Mouse (Mus musculus): Measurements from ENCODE around the gene Naip1.
"Not testable (repeated sequence)": the region's sequence is repeated elsewhere in the genome, so short reads cannot be mapped to it uniquely, and the experiment has no call there.

Naip1 gene

DNA sequence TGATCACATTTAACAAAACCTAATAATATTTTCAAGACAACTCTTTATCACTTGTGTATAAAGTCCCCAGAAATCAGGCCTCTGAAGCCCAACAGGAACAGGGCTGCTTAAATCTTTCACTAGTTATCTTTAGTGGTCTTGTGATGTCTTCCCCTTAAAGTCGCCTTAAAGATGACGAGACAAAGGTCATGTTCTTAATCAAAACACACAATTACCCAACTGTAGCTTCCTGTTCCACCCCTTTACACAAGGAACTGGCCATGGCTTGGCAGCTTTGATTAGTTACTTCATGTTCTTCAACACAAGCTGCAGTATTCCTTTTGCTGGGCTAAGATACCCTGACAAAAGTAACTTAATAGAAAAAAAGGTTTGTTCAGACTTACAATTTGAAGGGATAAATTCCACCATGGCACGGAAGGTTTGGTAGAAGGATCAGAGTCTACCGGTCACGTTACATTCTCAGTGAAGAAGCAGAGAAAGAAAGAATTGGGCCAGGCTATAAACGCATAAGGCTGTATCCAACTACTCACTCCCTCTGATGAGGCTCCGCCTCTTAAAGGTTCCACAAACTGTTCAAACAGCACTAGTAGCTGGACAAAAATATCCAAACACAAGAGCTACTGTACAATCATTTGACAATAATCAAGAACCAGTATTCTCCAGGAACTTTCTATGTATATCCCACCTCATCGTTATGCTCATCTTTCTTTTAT is at the start of gene Naip1:
TSS of gene Naip1 (minus strand) at position 455 of the 713 bp plus-strand sequence.
- not testable (repeated sequence) for DNase-seq (ENCODE audit: low spot score in 2 of 2)

DNA sequence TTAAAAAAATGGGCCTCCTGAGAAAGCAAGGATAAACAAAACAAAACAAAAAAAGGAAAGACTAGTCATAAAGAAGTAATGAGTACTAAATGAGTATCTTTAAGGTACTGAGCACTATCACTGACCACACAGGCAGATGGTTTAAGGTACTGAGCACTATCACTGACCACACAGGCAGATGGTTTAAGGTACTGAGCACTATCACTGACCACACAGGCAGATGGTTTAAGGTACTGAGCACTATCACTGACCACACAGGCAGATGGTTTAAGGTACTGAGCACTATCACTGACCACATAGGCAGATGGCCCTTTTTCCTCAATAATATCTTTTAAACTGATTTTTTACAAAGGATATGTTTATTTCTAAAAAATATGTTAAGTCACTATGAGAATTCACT is 47.0 kb upstream of the Naip1 start:
- not testable (repeated sequence) for DNase-seq (ENCODE audit: low spot score in 2 of 2)

DNA sequence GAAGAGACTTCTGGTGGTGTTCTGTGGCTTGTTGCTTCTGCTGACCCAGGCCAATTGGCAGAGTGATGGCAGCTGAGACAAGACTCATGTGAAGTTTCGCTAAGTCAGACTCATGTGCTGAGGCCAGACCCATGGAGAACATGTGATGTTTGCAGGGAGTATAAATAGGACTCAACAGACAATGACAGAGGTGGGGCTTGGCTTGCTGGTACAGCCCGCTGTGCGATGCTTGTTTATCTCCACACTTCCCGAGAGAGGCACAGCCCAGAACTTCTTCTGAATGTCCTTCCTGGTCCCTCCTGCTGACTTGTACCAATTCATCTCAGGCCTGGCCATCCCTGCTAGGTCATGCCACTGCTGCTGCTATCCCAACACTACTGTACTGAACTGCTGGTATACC is 42.7 kb upstream of the Naip1 start:
- no peak for DNase-seq (ENCODE audit: low spot score in 2 of 2)

DNA sequence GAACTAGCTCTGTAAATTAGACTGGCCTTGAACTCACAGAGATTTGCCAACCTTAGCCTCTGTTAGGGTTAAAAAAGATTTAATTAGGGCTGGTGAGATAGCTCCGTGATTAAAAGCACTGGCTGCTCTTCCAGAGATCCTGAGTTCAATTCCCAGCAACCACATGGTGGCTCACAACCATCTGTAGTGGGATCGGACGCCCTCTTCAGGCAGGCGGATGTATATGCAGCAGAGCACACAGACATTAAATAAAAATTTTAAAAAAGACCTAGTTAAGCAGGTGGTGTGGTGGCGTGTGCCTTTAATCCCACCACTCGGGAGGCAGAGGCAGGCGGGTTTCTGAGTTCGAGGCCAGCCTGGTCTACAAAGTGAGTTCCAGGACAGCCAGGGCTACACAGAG is 41.7 kb upstream of the Naip1 start:
- DNase-seq (ENCODE audit: low spot score in 2 of 2) = not testable (repeated sequence)

DNA sequence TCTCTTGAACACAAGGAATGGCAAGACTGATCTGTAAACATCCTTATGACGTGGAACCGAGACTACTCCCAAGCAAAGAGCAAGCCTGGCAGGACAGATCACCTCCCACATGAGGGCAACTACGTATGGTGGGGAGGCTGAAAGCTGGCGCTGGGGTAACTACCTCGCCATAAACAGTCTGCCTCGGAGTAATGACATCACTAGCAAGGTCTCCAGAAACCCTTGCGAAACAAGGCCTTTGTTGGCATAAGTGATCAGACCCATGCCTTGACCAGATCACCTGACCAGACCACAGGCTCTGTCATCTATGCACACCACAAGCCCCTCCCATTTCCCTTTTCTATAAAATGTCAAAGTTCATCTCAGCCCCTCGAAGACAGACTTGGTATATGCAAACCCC is 40.6 kb upstream of the Naip1 start:
- DNase-seq (ENCODE audit: low spot score in 2 of 2) = no peak

DNA sequence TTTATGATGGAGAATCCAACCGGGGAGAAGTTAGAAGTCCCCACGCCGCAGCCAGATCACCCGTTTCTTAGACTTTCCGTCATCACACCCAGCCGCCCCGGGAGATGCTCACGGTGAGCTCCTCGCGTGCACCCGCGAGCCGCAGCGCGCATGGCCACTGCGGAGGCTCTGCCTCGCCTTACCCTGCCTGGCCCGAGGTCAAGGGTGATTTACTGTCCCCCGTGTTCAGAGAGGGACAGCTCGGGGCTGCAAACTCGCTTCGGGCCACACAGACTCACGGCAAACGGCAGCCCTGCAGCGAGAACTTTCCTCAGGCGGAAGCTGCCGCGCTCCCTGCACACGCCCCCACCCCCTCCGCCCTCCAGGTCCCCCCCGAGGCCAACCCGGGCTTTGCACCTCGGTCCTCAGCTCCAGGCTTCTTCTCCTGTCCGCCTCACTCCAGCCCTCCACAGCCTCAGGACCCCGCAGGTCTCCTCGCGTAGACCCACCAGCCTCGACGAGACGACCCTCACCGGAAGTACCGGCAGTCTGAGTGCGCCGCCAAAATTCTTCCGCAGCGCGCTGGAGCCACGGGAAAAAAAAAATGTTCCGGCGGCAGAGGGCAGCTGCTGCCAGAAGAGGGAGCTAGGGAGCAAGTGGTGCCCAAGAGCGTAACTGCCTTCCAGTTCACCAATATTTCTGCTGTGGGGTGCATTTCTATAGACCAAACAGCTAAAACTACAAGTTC is 39.6 kb upstream of the Naip1 start, which contains the start of gene Gtf2h2:
TSS of gene Gtf2h2 (minus strand) at position 519 of the 727 bp plus-strand sequence.
- peak; percentile 70 to 76 for DNase-seq (ENCODE audit: low spot score in 2 of 2)

DNA sequence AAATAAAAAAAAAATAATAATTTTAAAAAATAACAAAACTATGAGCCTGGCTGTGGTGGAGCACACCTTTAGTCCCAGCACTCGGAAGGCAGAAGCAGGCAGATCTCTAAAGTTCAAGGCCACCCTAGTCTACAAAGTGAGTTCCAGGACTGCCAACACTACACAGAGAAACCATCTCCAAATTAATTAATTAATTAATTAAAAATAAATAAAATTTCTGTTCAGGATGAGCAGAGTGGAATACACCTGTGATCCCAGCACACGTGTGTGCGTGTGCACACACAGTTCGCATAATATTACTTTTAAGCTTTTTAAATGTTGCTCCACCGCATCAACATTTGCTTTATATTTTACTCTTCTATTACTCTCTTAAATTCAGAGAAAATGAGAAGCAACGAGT is 39.0 kb upstream of the Naip1 start:
- DNase-seq (ENCODE audit: low spot score in 2 of 2) = no peak

DNA sequence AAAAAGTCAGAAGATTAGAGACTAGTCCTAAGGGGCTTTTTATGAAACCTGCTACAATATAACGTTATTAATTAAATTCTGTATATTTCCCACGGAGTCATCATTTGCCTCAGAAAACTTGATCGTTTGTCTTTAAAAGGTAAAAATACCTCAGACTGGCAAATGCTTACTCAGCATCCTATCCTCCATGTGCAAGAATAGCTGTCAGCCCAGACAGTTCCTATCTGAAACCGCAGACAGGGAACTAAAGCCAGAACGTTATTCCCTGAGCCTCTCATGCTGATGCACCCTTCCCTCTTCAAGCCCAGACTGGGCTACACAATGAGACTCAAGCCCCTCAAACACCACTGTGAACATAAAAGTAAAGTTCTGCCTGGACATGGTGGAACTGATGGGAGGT is 37.8 kb upstream of the Naip1 start:
- no peak for DNase-seq (ENCODE audit: low spot score in 2 of 2)

DNA sequence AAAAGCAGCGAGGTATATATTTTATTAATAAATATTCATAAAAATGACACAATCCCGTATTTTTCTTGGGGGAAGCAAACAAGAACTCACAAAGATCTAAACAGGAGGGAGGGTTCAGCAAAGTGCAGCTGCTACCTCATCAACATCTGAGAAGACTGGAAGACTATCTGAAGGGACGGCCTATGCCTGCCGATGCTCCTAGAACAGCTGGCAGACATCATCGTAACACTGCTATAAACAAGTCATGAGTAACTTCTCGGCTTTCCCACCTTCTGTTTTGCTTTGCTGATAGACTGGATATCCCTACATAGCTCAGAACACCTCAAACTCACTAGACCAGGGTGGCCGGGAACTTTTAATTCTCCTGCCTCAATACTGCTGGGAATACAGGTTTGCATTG is 30.9 kb upstream of the Naip1 start:
- no peak for DNase-seq (ENCODE audit: low spot score in 2 of 2)

DNA sequence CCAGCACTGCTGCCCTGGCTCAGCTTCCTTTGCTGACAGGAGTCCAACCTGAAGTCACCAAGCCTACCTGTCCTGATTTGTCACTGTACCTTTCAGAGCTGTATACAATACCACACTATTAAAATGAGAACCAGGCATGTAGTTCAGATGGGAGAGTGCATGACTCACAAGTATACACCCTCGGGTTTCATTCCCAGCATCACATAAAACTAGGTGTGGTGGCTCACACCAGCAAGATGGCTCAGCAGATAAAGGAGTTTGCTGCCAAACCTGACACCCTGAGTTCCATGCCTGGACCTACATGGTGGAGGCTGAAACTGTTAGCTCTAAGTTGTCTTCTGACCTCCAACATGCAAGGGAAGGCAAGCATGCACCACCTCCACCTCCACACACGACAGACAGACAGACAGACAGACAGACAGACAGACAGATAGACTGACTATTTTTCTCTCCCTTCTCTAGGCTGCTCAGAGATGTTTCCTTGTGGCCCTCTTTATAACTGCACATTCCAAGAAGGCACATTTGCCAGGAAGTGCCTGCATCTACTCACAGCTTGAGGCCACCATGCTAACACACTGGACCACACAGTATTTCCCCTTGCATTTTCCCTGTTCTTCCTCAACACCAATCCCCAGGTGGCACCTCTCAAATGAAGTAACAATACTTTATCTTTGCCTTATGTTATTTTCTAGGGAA is 11.0 kb upstream of the Naip1 start:
- peak in 1 of 2 experiments; percentile 9 for DNase-seq (ENCODE audit: low spot score in 2 of 2)

DNA sequence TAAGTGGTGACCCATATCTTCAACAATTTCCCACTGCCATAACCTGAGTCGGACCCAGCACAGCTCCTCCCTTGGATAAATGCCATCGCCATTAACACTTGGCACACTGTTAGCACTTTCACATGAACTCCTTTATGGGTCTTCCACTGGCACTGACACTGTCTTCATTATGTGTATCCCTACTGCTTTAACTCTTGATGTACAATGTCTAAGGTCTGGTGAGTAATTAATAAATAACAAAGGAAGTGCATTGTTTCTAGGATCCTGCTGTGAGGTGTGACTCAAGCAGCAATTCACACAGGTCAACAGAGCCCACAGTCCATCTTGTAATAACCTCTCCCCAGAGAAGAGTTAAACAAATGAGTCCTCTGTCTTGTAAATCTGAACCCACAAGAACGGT is 8.7 kb upstream of the Naip1 start:
- no peak for DNase-seq (ENCODE audit: low spot score in 2 of 2)

DNA sequence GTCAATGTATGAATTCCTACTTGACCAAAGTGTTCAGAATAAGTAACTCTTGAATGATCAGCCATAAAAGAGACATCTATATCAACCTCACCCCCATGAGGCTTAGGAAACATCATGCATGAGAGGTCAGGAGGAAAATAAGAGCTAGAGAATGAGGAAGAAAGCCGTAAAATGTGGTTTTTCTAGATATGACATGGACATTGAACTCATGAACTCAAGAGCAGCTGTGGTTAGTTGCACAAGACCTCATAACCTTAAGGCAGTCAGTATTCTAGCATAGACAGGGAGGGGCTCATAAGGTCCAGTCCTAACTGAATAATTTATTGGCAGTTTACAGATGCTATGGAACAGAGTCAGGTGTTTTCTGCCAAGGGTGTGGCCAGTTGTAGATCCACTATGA is 3.2 kb downstream of the Naip1 start:
- DNase-seq (ENCODE audit: low spot score in 2 of 2) = no peak

DNA sequence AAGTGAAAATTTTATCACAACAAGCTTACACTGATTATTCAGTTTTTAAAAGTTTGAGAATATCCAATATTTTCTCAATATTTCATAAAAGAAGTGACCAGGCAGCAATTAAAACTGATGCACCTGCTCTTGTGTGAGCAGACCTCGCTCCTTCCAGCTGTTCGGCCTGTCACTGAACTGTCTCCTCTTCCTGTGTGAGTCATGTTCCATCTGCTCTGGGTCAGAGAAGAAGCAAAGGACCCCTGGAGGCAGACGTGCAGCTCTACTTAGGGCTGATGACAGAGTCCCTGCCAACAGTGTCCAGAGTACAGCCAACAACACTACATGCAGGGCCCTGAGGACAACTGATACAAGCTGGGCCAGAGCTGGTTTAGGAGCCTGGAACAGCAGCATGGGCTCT is 12.6 kb downstream of the Naip1 start:
- no peak for DNase-seq (ENCODE audit: low spot score in 2 of 2)

DNA sequence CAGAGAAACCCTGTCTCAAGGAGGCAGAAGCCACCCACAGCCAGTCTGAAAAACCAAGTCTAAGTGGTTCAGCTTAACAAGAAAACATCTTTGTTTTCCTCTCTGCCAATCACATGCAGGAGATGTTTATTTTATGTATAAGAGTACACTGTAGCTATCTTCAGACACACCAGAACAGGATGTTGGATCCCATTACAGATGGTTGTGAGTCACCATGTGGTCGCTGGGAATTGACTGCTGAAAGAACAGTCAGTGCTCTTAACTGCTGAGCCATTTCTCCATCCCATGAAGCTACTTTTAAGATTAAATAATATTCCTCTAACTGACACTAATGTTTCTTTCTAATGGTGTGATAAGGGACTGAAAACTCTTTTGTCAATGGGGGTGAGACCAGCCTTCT is 14.0 kb downstream of the Naip1 start:
- no peak for DNase-seq (ENCODE audit: low spot score in 2 of 2)

DNA sequence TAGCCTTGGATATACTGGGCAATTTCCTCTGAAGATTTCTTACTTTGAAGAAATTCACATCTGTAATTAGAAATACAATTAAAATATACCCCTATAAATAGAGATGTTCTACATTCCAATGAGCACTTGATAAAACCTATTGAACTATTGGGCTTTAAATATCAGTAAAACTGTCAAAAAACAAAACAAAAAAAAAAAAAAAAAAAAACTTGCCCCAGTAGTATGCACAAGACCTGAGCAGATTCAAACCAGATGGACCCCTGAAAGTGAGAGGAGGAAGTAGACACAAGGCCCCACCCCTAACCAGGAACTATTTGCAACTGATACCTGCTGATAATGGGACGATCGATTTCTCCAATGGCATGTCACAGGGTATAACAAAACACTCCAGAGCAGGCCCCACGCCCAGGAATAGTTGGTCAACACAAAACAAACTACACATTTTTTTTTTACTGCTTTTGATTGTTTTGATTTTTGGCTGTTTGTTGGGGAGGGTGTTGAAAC is 15.3 kb downstream of the Naip1 start:
- peak in 1 of 2 experiments; percentile 4 for DNase-seq (ENCODE audit: low spot score in 2 of 2)

DNA sequence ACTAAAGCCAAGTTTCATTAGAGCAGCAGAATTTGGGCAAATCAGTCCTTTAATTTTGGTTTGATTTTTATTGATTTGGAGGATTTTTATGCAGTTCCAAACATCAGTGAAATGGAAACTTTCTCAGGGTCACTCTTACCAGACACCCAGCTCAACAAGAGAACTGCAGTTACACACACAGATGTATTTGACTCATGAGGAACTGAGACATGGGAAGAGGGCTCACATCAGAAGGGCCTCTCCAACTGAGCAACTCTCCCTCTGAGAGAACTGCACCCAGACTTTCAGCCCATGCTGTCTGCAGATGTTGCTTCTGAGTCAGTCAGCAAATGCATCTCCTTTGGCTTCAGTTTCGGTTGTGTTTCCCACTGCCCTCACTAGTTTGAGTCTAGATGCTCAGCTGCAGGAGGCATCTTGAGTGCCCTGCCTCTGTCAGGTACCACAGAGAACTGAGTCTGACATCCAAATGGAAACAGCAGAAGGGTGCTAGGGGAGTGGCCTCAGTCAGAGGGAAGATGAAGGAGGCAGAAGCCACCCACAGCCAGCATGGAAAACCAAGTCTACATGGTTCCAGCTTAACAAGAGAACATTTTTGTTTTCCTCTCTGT is 16.0 kb downstream of the Naip1 start:
- DNase-seq (ENCODE audit: low spot score in 2 of 2) = peak in 1 of 2 experiments; percentile 8

DNA sequence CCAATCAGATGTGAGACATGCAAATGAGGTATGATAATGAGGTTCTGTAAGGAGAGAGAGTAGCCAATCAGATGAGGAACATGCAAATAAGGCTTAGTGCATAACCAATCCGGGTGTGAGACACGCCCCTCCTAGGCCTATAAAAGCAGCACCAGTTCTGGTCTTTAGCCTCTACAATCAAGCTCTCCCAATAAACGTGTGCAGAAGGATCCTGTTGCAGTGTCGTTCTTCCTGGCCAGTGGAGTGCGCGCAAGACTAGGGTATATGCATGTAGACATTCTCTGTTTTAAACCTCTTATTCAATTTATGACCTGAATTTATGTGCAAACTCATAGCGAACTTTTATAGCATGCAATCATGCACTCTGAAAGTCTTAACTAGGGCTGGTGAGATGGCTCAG is 32.7 kb downstream of the Naip1 start:
- not testable (repeated sequence) for DNase-seq (ENCODE audit: low spot score in 2 of 2)

DNA sequence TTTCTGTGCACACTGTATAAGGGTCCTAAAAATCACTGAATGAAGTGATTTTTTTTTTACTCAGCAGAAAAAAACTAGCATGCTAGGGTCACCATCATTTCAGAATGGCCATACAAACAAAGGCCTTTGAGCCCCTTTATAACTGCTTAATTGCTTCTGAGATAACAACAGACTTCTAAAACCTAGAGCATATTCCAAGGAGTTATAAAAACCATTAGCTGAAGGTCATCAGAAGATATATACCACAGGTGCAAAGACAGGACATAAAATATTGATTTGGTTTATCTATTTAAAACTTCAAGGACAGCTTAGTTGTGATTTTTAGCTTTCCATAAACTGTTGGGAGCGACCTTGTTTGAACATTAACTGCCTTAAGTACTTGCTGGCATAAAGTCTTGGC is 38.2 kb downstream of the Naip1 start:
- DNase-seq (ENCODE audit: low spot score in 2 of 2) = no peak

DNA sequence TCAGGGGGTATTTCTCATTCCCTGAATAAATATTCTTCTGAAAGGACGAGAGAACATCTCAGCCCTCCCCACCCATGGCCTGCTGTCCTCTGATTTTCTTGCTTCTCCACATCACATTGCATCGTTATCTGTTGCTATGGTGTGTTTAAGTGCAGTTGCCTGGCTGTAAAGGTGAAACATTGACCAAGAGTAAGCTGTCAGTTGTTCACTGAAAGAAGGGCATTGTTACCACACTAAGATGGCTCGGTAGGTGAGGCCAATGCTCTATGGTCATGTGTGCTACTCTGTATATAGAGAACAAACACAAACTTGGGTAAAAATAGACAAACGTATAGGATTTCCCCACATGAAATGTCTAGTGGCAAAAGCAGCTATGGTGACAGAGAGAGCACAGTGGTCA is 42.8 kb downstream of the Naip1 start:
- no peak for DNase-seq (ENCODE audit: low spot score in 2 of 2)

DNA sequence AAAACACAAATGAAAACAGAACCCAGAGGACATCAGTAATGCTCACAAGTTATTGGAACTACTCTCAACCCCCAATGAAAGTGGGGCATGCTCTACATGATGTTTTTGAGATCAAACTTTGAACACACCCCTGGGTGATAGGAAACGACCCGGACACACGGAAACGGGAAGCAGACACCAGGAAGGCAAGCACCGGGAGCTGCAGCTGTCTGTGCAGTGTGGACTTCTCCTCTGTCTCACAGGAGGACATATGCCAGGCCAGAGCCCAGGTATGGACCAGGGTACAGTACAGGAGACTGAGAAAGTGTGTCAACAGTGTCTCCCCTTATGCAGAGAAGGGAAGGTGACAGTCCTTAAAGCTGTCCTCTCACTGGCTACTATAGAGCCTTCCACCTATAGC is 43.5 kb downstream of the Naip1 start:
- no peak for DNase-seq (ENCODE audit: low spot score in 2 of 2)

DNA sequence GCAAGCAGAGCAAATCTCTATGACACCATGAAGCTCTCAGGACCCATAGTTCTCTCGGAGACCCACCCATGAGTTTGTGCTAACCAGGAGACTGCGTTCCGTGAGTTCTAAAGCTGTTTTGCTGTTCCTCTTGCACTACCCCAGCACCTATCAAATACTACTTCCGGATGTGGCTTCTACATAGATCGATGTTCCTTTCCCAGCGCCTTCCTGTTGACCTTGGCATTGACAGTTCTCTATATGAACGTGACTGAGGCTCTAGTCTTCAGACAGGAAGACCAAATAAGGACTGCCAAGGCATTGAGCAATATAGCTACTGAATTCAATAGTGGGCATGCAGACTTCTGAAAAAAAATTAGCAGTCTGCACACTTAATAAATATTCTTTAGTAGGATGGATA is 44.4 kb downstream of the Naip1 start:
- no peak for DNase-seq (ENCODE audit: low spot score in 2 of 2)

All from spleen, postnatal 36 days (tissue).